28 mouse cellular contexts compared by ENCODE assay signal in genomic region chr17:45747293-45747692, GRCm38 (mm10). TPM values are rescaled to one million over a fixed set of nuclear protein-coding genes. Genes with fewer than 3 reads are reported as not detected.
A peak's percentile ranks its signal among the peaks of the same experiment; 100 is the strongest.
DNase-seq lines count a peak whose midpoint lies in the region; ATAC-seq lines count a peak whose summit lies in the region.
"Had no signal": no experiment of that assay in that cellular context is flagged by ENCODE, and none has a peak within 500 bp of the region (broad histone marks: within the 10 kb centered on the region; RNA-seq: fewer than 3 reads in every experiment).

No protein-coding gene starts in this region.

- H3K9me3 ChIP-seq in limb, embryonic 10.5 days (replicated peaks), result no peaks in the 10 kb centered on the region
- 0 out of 2 replicates have a peak, but pooled peaks cover 2% of the 10 kb centered on the region for H3K9me3 ChIP-seq in hindbrain, embryonic 10.5 days
- H3K9me3 ChIP-seq: forebrain, embryonic 15.5 days; hindbrain, embryonic 15.5 days; limb, embryonic 13.5 days; lung, embryonic 15.5 days; midbrain, embryonic 13.5 days had no signal

- H3K27ac ChIP-seq in limb, embryonic 10.5 days, result 0 out of 2 replicates have a peak overlapping the region, but pooled peaks have one; percentile 42
- H3K27ac ChIP-seq in hindbrain, embryonic 10.5 days, result no peak overlapping the region
- H3K27ac ChIP-seq: forebrain, embryonic 15.5 days; hindbrain, embryonic 15.5 days; limb, embryonic 13.5 days; lung, embryonic 15.5 days; macrophage; midbrain, embryonic 13.5 days had no signal

- no peaks in the 10 kb centered on the region for H3K36me3 ChIP-seq in limb, embryonic 10.5 days
- no peaks in the 10 kb centered on the region for H3K36me3 ChIP-seq in hindbrain, embryonic 10.5 days
- H3K36me3 ChIP-seq: forebrain, embryonic 15.5 days; hindbrain, embryonic 15.5 days; limb, embryonic 13.5 days; lung, embryonic 15.5 days; midbrain, embryonic 13.5 days had no signal

- 97% methylated on average over 4 of the region's 4 CpGs for WGBS in limb, embryonic 10.5 days
- 96% methylated on average over 4 of the region's 4 CpGs for WGBS in hindbrain, embryonic 10.5 days

- peaks cover 41% of the 10 kb centered on the region for H3K4me1 ChIP-seq in limb, embryonic 10.5 days
- H3K4me1 ChIP-seq in hindbrain, embryonic 10.5 days (replicated peaks), result peaks cover 34% of the 10 kb centered on the region
- H3K4me1 ChIP-seq: forebrain, embryonic 15.5 days; hindbrain, embryonic 15.5 days had no signal

- H3K4me3 ChIP-seq in limb, embryonic 10.5 days, result no peak overlapping the region
- no peak overlapping the region for H3K4me3 ChIP-seq in hindbrain, embryonic 10.5 days
- H3K4me3 ChIP-seq: forebrain, embryonic 15.5 days; hindbrain, embryonic 15.5 days; limb, embryonic 13.5 days; lung, embryonic 15.5 days; midbrain, embryonic 13.5 days had no signal

- peak; percentile 70 for DNase-seq in 416B (ENCODE audit: low read depth)
- DNase-seq in limb, embryonic 10.5 days (ENCODE audit: low spot score), result no peak
- no peak for DNase-seq in Muller cell, postnatal 12 days (ENCODE audit: inconsistent ontology term)
- no peak for DNase-seq in kidney, postnatal 14 days
- no peak for DNase-seq in urinary bladder, postnatal 10 days (ENCODE audit: low spot score)
- no peak for DNase-seq in hindbrain, embryonic 10.5 days (ENCODE audit: low spot score)
- DNase-seq: adrenal gland, postnatal 14 days; cerebellum, adult 11 months; cerebellum, postnatal 10 days; gastrocnemius, postnatal 25 days; heart, postnatal 14 days; retina, postnatal 1 day; thymus, postnatal 25 days had no signal

- peaks cover 6% of the 10 kb centered on the region; the same call in 1 of the 2 replicates for H3K27me3 ChIP-seq in limb, embryonic 10.5 days (ENCODE audit: low read depth, poor library complexity, severe bottlenecking)
- 0 out of 2 replicates have a peak, but pooled peaks cover 4% of the 10 kb centered on the region for H3K27me3 ChIP-seq in hindbrain, embryonic 10.5 days (ENCODE audit: insufficient read depth, poor library complexity, severe bottlenecking)
- H3K27me3 ChIP-seq: forebrain, embryonic 15.5 days; hindbrain, embryonic 15.5 days; limb, embryonic 13.5 days; lung, embryonic 15.5 days; midbrain, embryonic 13.5 days had no signal

- peak; percentile 54 for ATAC-seq in CD4-positive, CD25-positive, alpha-beta regulatory T cell, adult 4 months
- peak; percentile 43 for ATAC-seq in megakaryocyte, adult 5-6 weeks (ENCODE audit: poor library complexity, severe bottlenecking)
- ATAC-seq: forebrain, embryonic 15.5 days; intestine, postnatal 0 days; midbrain, embryonic 13.5 days had no signal

RNA-seq across cellular contexts. Expression of gene 1600014C23Rik, which starts 13.6 kb away (rescaled TPM):
- not detected for polyA plus RNA-seq in CD4-positive, CD25-positive, alpha-beta regulatory T cell, adult 4 months (2017; shearing (Covaris generic))
- 0.33 TPM in 1 of 2 replicates, not detected in the other for polyA plus RNA-seq in limb, embryonic 10.5 days (2016; fragmentation: Nextera tagmentation; extraction: Ambion mirVana)
- total RNA-seq in megakaryocyte, adult 5-6 weeks (2015), result not detected in 2 replicates
- total RNA-seq in megakaryocyte, adult 5-6 weeks (2017), result not detected in 2 replicates
- polyA plus RNA-seq in hindbrain, embryonic 10.5 days (2016; fragmentation: Nextera tagmentation; extraction: Ambion mirVana), result 0.58 and 0.67 TPM in 2 replicates
- total RNA-seq: adrenal gland, postnatal 14 days; ES-E14; gastrocnemius, postnatal 25 days; left cerebral cortex, postnatal 10 days had no signal
- polyA plus RNA-seq: activated CD4-positive, CD25-positive, alpha-beta regulatory T cell, adult 4 months; embryonic facial prominence, embryonic 11.5 days; forebrain, embryonic 15.5 days; intestine, postnatal 0 days; kidney, embryonic 16.5 days; limb, embryonic 13.5 days; lung, embryonic 15.5 days; macrophage; midbrain, embryonic 13.5 days; small intestine, adult 2 months had no signal
